Mouse (Mus musculus): ENCODE results near the gene Eif5a. TPM values are rescaled to one million over a fixed set of nuclear protein-coding genes. Genes with fewer than 3 reads are reported as not detected.

The Eif5a gene
- polyA plus RNA-seq, 1 experiment = 533 TPM

DNA sequence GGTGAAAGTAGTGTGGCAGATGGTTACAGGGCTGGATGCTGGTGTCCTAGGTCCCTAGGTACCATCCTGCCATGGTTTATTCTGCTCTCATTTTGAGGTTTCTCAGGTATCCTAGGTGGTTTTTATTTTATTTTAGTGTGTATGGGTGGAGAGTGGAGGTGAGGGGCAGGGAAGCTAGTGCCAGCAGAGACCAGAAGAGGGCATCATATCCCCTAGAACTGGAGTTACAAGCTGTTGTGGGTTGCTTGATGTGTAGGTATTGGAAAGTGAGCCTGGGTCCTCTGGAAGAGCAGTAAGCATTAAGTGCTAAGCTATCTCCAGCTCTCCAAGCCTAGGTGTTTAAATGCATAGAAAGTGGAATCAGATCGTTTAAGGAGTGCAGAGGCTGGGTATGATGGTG lies 30.5 kb upstream of the Eif5a start:
- 38% methylated on average over 1 of the region's 1 CpGs for WGBS
- H3K27ac ChIP-seq (ENCODE audit: insufficient read depth, low read length) = no peak overlapping the region
- peaks cover 2% of the 10 kb centered on the region; the same call in 1 of the 2 replicates for H3K27me3 ChIP-seq (ENCODE audit: control insufficient read depth, insufficient read depth, low read length)
- no peak for TF ChIP-seq POLR2A (IDR thresholded peaks at IDR 0.05; ENCODE audit: borderline replicate concordance, insufficient read depth, low read length)
- no peak for TF ChIP-seq CTCF (IDR thresholded peaks at IDR 0.05; ENCODE audit: borderline replicate concordance, insufficient read depth, low read depth, low read length)
- DNase-seq = no peak
- H3K4me3 ChIP-seq (replicated peaks; ENCODE audit: insufficient read depth, low read depth, low read length) = no peak overlapping the region
- H3K4me1 ChIP-seq (ENCODE audit: control insufficient read depth, insufficient read depth, low read length) = no peaks in the 10 kb centered on the region

DNA sequence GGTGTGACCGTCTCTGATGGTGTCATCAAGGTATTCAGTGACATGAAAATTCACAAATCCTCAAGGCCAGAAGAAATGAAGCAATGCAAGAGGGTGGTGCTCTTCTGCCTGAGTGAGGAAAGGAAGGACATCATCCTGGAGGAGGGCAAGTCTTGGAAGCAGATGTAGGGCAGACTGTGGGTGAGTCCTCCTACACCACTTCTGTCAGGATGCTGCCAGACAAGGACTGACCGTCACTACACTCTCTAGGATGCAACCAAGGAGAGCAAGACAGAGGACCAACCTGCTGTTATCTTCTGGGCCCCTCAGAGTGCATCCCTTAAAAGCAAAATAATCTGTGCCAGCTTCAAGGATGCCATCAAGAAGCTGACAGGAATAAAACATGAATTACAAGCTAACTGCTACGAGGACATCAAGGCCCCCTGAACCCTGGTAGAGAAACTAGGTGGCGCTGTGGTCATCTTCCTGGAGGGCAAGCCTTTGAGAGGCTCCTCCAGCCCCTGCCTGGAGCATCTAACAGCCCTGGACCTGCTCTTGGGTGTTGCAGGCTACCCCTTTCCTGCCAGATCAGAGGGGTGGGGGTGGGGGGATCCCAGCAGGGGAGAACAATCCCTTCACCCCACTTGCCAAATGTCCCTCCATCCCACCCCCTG lies 29.2 kb upstream of the Eif5a start:
- Histone ChIP-seq H3K27me3 (ENCODE audit: control insufficient read depth, insufficient read depth, low read length) (peaks cover 2% of the 10 kb centered on the region; the same call in 1 of the 2 replicates), H3K27ac (ENCODE audit: insufficient read depth, low read length) (no peak overlapping the region), H3K4me3 (replicated peaks; ENCODE audit: insufficient read depth, low read depth, low read length) (no peak overlapping the region), H3K4me1 (ENCODE audit: control insufficient read depth, insufficient read depth, low read length) (no peaks in the 10 kb centered on the region)
- no peak for DNase-seq
- TF ChIP-seq POLR2A (IDR thresholded peaks at IDR 0.05; ENCODE audit: borderline replicate concordance, insufficient read depth, low read length) (no peak), CTCF (IDR thresholded peaks at IDR 0.05; ENCODE audit: borderline replicate concordance, insufficient read depth, low read depth, low read length) (no peak)
- 49% methylated on average over 4 of the region's 4 CpGs for whole genome bisulfite sequencing

DNA sequence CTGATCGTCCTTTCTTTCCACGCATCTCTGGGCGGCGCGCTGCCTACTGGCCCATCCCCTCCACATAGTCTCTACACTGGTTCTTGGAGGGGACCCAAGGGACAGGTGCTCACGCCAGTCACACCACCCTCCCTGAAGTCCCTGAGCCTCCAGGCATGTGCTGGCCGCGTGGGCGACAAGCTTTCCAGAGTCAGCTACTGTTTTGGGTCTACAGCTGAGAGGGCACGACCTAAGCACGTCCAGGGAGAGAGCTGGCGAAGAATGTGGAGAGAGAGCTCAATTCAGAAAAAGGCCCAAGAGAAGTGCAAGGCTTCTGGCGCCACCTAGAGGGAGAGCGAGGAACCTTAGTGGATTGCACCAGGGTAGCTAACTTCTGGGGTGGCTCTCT lies 27.0 kb upstream of the Eif5a start:
- no peaks in the 10 kb centered on the region for H3K4me1 ChIP-seq (ENCODE audit: control insufficient read depth, insufficient read depth, low read length)
- H3K27ac ChIP-seq (ENCODE audit: insufficient read depth, low read length) = no peak overlapping the region
- WGBS = under 1% methylated on average over 14 of the region's 14 CpGs
- TF ChIP-seq CTCF (IDR thresholded peaks at IDR 0.05; ENCODE audit: borderline replicate concordance, insufficient read depth, low read depth, low read length) (peak; percentile 93), POLR2A (IDR thresholded peaks at IDR 0.05; ENCODE audit: borderline replicate concordance, insufficient read depth, low read length) (no peak)
- peaks cover 2% of the 10 kb centered on the region; the same call in 1 of the 2 replicates for H3K27me3 ChIP-seq (ENCODE audit: control insufficient read depth, insufficient read depth, low read length)
- DNase-seq = peak; percentile 73 to 82
- H3K4me3 ChIP-seq (replicated peaks; ENCODE audit: insufficient read depth, low read depth, low read length) = peak overlapping the region; percentile 8

DNA sequence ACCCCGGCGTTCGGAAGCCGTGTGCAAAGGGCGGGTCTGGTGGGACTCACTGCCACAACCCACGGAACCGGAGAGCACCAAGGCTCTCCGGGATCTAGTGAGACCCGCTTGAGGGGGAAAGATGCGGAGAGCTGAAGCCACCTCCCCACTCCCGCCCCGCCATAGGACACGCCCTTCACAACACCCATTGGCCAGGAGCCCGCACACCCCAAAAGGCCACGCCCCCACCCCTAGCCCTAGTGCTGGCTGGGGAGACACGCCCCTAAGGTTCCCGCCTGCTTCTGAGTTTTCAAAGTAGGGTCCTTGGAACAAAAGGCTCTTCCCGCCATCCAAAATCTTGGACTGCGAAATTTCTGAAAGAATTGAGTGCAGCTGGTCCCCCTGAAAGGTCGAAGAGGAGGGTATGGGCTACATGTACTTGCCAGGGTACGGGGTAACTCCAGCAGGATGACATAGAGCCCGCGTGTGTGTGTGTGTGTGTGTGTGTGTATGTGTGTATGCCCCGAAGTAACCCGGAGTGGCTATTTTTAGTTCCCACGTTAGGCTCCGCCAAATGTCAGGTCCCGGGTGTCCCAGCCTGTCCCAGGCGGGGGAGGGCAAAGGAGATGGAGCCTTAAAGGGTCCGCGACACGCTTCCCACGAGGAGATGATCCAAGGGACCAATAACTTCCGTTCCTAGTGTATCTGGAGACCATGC lies 26.5 kb upstream of the Eif5a start, which contains the start of gene Slc2a4:
Gene Slc2a4, minus strand, starts transcription at position 123 of the 697 bp plus-strand sequence.
- H3K4me3 ChIP-seq (replicated peaks; ENCODE audit: insufficient read depth, low read depth, low read length) = peak within 1 kb of the TSS; percentile 27
- DNase-seq = peak; percentile 54 to 57
- no peaks in the 10 kb centered on the region for H3K4me1 ChIP-seq (ENCODE audit: control insufficient read depth, insufficient read depth, low read length)
- no peak for TF ChIP-seq POLR2A (IDR thresholded peaks at IDR 0.05; ENCODE audit: borderline replicate concordance, insufficient read depth, low read length)
- no peak for TF ChIP-seq CTCF (IDR thresholded peaks at IDR 0.05; ENCODE audit: borderline replicate concordance, insufficient read depth, low read depth, low read length)
- H3K27me3 ChIP-seq (ENCODE audit: control insufficient read depth, insufficient read depth, low read length) = peaks cover 2% of the 10 kb centered on the region; the same call in 1 of the 2 replicates
- under 1% methylated on average over 34 of the region's 34 CpGs for WGBS
- H3K27ac ChIP-seq (ENCODE audit: insufficient read depth, low read length) = no peak within 1 kb of the TSS

DNA sequence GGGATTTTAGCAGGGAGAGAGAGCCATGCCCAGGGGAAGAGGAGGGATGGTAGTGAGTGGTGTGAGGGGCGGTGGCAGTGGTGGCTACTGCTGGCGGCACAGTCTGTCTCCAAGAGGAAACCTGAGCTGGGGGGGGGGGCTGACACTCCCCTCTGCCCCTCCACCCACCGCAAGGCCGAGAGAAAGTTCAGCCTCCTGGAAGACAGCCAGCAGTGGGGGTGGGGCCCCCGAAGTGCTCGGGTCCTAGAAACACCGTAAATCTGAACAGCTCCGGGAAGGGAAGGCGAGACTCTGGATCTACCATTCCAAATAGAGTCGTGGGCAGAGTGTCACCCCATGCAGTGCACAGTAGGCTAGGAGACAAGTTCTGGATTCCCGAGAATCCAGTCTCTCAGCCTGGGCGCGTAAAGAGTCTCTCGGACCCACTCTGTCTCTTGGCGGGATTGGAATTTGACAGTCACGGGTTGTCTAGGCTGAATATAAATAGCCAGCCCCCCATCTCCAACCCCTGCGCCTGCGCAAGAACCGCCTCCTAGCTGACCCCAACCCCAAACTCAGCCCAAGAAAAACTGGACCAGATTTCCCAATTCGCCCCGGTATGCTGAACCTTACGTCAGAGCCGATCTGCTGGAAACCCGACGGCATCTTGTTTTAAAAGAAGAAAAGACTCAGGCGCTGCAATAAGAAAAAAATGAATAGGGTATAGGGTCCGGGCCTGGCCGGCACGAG lies 25.7 kb upstream of the Eif5a start:
- H3K4me3 ChIP-seq (replicated peaks; ENCODE audit: insufficient read depth, low read depth, low read length) = peak overlapping the region; percentile 25
- no peak for TF ChIP-seq CTCF (IDR thresholded peaks at IDR 0.05; ENCODE audit: borderline replicate concordance, insufficient read depth, low read depth, low read length)
- no peak for TF ChIP-seq POLR2A (IDR thresholded peaks at IDR 0.05; ENCODE audit: borderline replicate concordance, insufficient read depth, low read length)
- peaks cover 2% of the 10 kb centered on the region; the same call in 1 of the 2 replicates for H3K27me3 ChIP-seq (ENCODE audit: control insufficient read depth, insufficient read depth, low read length)
- 12% methylated on average over 29 of the region's 29 CpGs for WGBS
- no peak overlapping the region for H3K27ac ChIP-seq (ENCODE audit: insufficient read depth, low read length)
- no peak for DNase-seq
- H3K4me1 ChIP-seq (ENCODE audit: control insufficient read depth, insufficient read depth, low read length) = no peaks in the 10 kb centered on the region

DNA sequence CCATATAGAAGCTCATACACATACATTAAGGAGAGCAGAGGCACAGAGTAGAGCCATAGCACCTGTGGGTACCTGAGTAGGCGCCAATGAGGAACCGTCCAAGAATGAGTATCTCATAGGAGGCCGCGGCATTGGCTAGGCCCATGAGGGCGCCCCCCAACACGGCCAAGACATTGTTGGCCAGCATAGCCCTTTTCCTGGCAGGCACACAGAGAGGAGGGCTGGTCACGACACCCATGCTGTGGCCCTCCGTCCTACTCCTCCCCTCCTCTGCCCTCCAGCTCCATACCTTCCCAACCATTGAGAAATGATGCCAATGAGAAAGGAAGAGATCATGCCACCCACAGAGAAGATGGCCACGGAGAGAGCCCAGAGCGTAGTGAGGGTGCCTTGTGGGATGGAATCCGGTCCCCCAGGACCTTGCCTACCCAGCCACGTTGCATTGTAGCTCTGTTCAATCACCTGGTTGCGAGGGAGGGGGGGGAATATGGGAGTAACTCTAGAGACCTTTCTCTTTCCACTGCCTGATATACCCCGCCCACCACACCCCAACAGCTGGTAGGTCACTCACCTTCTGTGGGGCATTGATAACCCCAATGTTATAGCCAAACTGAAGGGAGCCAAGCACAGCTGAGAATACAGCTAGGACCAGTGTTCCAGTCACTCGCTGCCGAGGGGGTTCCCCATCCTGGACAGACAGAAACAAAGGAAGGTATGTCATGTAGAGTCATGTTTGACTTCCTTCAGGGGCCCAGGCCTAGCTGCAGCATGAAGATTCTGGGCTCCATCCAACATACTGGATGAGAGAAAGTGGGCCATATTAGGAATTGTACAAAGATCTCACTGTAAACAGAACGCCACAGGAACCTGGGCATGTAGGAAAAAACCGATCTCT lies 24.5 kb upstream of the Eif5a start:
- Histone ChIP-seq H3K27me3 (ENCODE audit: control insufficient read depth, insufficient read depth, low read length) (peaks cover 2% of the 10 kb centered on the region; the same call in 1 of the 2 replicates), H3K4me3 (replicated peaks; ENCODE audit: insufficient read depth, low read depth, low read length) (no peak overlapping the region), H3K4me1 (ENCODE audit: control insufficient read depth, insufficient read depth, low read length) (no peaks in the 10 kb centered on the region), H3K27ac (ENCODE audit: insufficient read depth, low read length) (no peak overlapping the region)
- no peak for DNase-seq
- no peak for TF ChIP-seq CTCF (IDR thresholded peaks at IDR 0.05; ENCODE audit: borderline replicate concordance, insufficient read depth, low read depth, low read length)
- no peak for TF ChIP-seq POLR2A (IDR thresholded peaks at IDR 0.05; ENCODE audit: borderline replicate concordance, insufficient read depth, low read length)
- WGBS = 70% methylated on average over 18 of the region's 18 CpGs

DNA sequence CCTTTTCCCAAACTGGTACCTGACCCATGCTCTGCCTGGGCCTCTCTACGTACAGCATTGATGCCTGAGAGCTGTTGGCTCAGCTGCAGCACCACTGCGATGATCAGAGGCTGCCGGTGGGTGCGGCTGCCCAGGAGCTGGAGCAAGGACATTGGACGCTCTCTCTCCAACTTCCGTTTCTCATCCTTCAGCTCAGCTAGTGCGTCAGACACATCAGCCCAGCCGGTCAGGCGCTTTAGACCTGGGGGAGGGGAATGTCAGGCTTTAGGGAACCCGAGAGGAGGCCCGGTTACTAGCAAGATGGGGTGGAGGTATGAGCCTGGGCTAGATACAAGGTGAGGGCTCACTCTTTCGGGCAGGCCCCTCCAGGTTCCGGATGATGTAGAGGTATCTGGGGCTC lies 23.5 kb upstream of the Eif5a start:
- Histone ChIP-seq H3K4me3 (replicated peaks; ENCODE audit: insufficient read depth, low read depth, low read length) (no peak overlapping the region), H3K27me3 (ENCODE audit: control insufficient read depth, insufficient read depth, low read length) (peaks cover 2% of the 10 kb centered on the region; the same call in 1 of the 2 replicates), H3K4me1 (ENCODE audit: control insufficient read depth, insufficient read depth, low read length) (peaks cover 4% of the 10 kb centered on the region; the same call in 1 of the 2 replicates), H3K27ac (ENCODE audit: insufficient read depth, low read length) (no peak overlapping the region)
- DNase-seq = no peak
- no peak for TF ChIP-seq POLR2A (IDR thresholded peaks at IDR 0.05; ENCODE audit: borderline replicate concordance, insufficient read depth, low read length)
- no peak for TF ChIP-seq CTCF (IDR thresholded peaks at IDR 0.05; ENCODE audit: borderline replicate concordance, insufficient read depth, low read depth, low read length)
- 83% methylated on average over 13 of the region's 13 CpGs for WGBS

Data from cerebellum, adult 2 months (tissue).